Mouse (Mus musculus): ENCODE data around the gene Mrpl54. TPM values are rescaled to one million over a fixed set of nuclear protein-coding genes. Genes with fewer than 3 reads are reported as not detected.

Gene Mrpl54
- 126 and 131 TPM in 2 replicates for polyA plus RNA-seq (2015; fragmentation: Nextera tagmentation; extraction: Ambion mirVana)

GRCm38 (mm10) chr10:81266211-81267105 lies at the start of gene Mrpl54, which contains the start of gene Apba3:
Mrpl54 (minus strand) TSS chr10:81266934.
Apba3 (plus strand) TSS chr10:81266960.

GRCm38 (mm10) chr10:81292554-81293333 lies 26.0 kb upstream of the Mrpl54 start, which contains the start of gene Pip5k1c:
Pip5k1c (plus strand) TSS chr10:81292963.

DNA sequence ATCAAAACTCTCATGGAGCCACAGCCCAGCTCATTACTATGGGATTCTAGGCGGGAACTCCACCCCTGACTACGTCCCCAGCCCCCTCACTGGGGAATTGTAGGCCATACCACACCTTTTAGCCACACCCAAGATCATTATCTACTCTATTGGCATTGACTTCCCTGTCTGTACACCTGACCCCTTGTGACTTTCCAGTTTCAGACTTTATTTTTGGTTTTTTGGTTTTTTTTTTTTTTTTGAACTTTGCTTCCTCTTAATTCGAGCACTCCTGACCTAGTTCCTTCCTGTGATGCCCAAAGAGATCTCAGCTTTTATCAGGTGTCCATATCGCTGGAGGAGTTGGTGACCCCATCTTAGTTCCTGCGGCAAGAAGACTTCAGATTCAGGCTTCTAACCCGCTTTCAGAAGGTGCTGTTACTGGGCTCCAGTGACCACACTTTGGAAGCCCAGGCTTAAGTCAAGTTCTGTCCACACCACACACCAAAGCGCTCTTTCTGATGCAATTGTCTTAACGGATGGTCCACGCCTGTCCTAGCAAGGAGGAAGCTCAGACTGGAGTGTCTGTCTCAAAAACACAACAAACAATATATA lies 24.9 kb upstream of the Mrpl54 start, which contains the start of gene Tjp3:
Gene Tjp3, minus strand, starts transcription at position 71 of the 594 bp plus-strand sequence.

GRCm38 (mm10) chr10:81252424-81253419 lies 14.0 kb downstream of the Mrpl54 start, which contains the start of gene Matk:
Matk (plus strand) TSS chr10:81252935.

GRCm38 (mm10) chr10:81232580-81233225 lies 34.0 kb downstream of the Mrpl54 start, which contains the start of gene Zfr2:
Zfr2 (plus strand) TSS chr10:81233155.

GRCm38 (mm10) chr10:81230438-81231332 lies 36.0 kb downstream of the Mrpl54 start, which contains the start of gene Atcay:
Atcay (minus strand) TSS chr10:81230833.

Other genes starting within 250 kb of the Mrpl54 start
- gene Diras1, start 241.3 kb downstream of the Mrpl54 start, polyA plus RNA-seq (2015; fragmentation: Nextera tagmentation; extraction: Ambion mirVana) = not detected in 2 replicates
- gene Slc39a3, start 229.5 kb downstream of the Mrpl54 start, polyA plus RNA-seq (2015; fragmentation: Nextera tagmentation; extraction: Ambion mirVana) = 5.5 and 7.1 TPM in 2 replicates
- gene Sgta, start 206.8 kb downstream of the Mrpl54 start, polyA plus RNA-seq (2015; fragmentation: Nextera tagmentation; extraction: Ambion mirVana) = 54.6 and 63.6 TPM in 2 replicates
- gene Thop1, start 196.9 kb downstream of the Mrpl54 start, polyA plus RNA-seq (2015; fragmentation: Nextera tagmentation; extraction: Ambion mirVana) = 19.3 and 20.4 TPM in 2 replicates
- 0.30 and 0.38 TPM in 2 replicates for gene Creb3l3, start 168.1 kb downstream of the Mrpl54 start, polyA plus RNA-seq (2015; fragmentation: Nextera tagmentation; extraction: Ambion mirVana)
- 93.5 and 93.8 TPM in 2 replicates for gene Map2k2, start 161.0 kb downstream of the Mrpl54 start, polyA plus RNA-seq (2015; fragmentation: Nextera tagmentation; extraction: Ambion mirVana)
- gene Zbtb7a, start 131.7 kb downstream of the Mrpl54 start, polyA plus RNA-seq (2015; fragmentation: Nextera tagmentation; extraction: Ambion mirVana) = 59.5 and 59.9 TPM in 2 replicates
- gene Pias4, start 99.0 kb downstream of the Mrpl54 start, polyA plus RNA-seq (2015; fragmentation: Nextera tagmentation; extraction: Ambion mirVana) = 25.3 and 25.7 TPM in 2 replicates
- 454 and 484 TPM in 2 replicates for gene Eef2, start 90.3 kb downstream of the Mrpl54 start, polyA plus RNA-seq (2015; fragmentation: Nextera tagmentation; extraction: Ambion mirVana)
- gene Dapk3, start 83.9 kb downstream of the Mrpl54 start, polyA plus RNA-seq (2015; fragmentation: Nextera tagmentation; extraction: Ambion mirVana) = 22.4 and 23.8 TPM in 2 replicates
- not detected in 2 replicates for gene 4930442H23Rik, start 83.1 kb downstream of the Mrpl54 start, polyA plus RNA-seq (2015; fragmentation: Nextera tagmentation; extraction: Ambion mirVana)
- not detected in 2 replicates for gene Nmrk2, start 64.9 kb downstream of the Mrpl54 start, polyA plus RNA-seq (2015; fragmentation: Nextera tagmentation; extraction: Ambion mirVana)
- not detected in 2 replicates for gene Atcay, start 36.1 kb downstream of the Mrpl54 start, polyA plus RNA-seq (2015; fragmentation: Nextera tagmentation; extraction: Ambion mirVana)
- gene Zfr2, start 33.8 kb downstream of the Mrpl54 start, polyA plus RNA-seq (2015; fragmentation: Nextera tagmentation; extraction: Ambion mirVana) = 0.65 and 0.82 TPM in 2 replicates
- gene Matk, start 14.0 kb downstream of the Mrpl54 start, polyA plus RNA-seq (2015; fragmentation: Nextera tagmentation; extraction: Ambion mirVana) = 4.1 and 6.0 TPM in 2 replicates
- gene Apba3, start within 50 bp of the Mrpl54 start, polyA plus RNA-seq (2015; fragmentation: Nextera tagmentation; extraction: Ambion mirVana) = 17.8 and 19.1 TPM in 2 replicates
- 0.53 and 1.2 TPM in 2 replicates for gene Tjp3, start 24.6 kb upstream of the Mrpl54 start, polyA plus RNA-seq (2015; fragmentation: Nextera tagmentation; extraction: Ambion mirVana)
- gene Pip5k1c, start 26.0 kb upstream of the Mrpl54 start, polyA plus RNA-seq (2015; fragmentation: Nextera tagmentation; extraction: Ambion mirVana) = 15.4 and 20.0 TPM in 2 replicates
- gene Cactin, start 54.2 kb upstream of the Mrpl54 start, polyA plus RNA-seq (2015; fragmentation: Nextera tagmentation; extraction: Ambion mirVana) = 27.4 and 29.3 TPM in 2 replicates
- 13.1 and 18.9 TPM in 2 replicates for gene Tbxa2r, start 61.8 kb upstream of the Mrpl54 start, polyA plus RNA-seq (2015; fragmentation: Nextera tagmentation; extraction: Ambion mirVana)
- 0.05 and 0.08 TPM in 2 replicates for gene Gipc3, start 76.3 kb upstream of the Mrpl54 start, polyA plus RNA-seq (2015; fragmentation: Nextera tagmentation; extraction: Ambion mirVana)
- gene Hmg20b, start 83.5 kb upstream of the Mrpl54 start, polyA plus RNA-seq (2015; fragmentation: Nextera tagmentation; extraction: Ambion mirVana) = 48.0 and 50.8 TPM in 2 replicates
- 14.5 and 14.7 TPM in 2 replicates for gene Mfsd12, start 90.6 kb upstream of the Mrpl54 start, polyA plus RNA-seq (2015; fragmentation: Nextera tagmentation; extraction: Ambion mirVana)
- 2.2 and 2.5 TPM in 2 replicates for gene 4930404N11Rik, start 98.9 kb upstream of the Mrpl54 start, polyA plus RNA-seq (2015; fragmentation: Nextera tagmentation; extraction: Ambion mirVana)
- gene Fzr1, start 111.6 kb upstream of the Mrpl54 start, polyA plus RNA-seq (2015; fragmentation: Nextera tagmentation; extraction: Ambion mirVana) = 142 and 145 TPM in 2 replicates
- 71.6 and 73.6 TPM in 2 replicates for gene Dohh, start 117.5 kb upstream of the Mrpl54 start, polyA plus RNA-seq (2015; fragmentation: Nextera tagmentation; extraction: Ambion mirVana)
- 1.6 and 1.8 TPM in 2 replicates for gene Gm48551, start 117.5 kb upstream of the Mrpl54 start, polyA plus RNA-seq (2015; fragmentation: Nextera tagmentation; extraction: Ambion mirVana)
- 0.59 TPM in 1 of 2 replicates, not detected in the other for gene Gm48552, start 122.1 kb upstream of the Mrpl54 start, polyA plus RNA-seq (2015; fragmentation: Nextera tagmentation; extraction: Ambion mirVana)
- gene Smim24, start 126.1 kb upstream of the Mrpl54 start, polyA plus RNA-seq (2015; fragmentation: Nextera tagmentation; extraction: Ambion mirVana) = 2.9 and 3.5 TPM in 2 replicates
- gene Nfic, start 188.7 kb upstream of the Mrpl54 start, polyA plus RNA-seq (2015; fragmentation: Nextera tagmentation; extraction: Ambion mirVana) = 23.4 and 30.6 TPM in 2 replicates
- 0.07 and 0.20 TPM in 2 replicates for gene Celf5, start 215.8 kb upstream of the Mrpl54 start, polyA plus RNA-seq (2015; fragmentation: Nextera tagmentation; extraction: Ambion mirVana)
- 34.4 and 39.8 TPM in 2 replicates for gene Ncln, start 229.5 kb upstream of the Mrpl54 start, polyA plus RNA-seq (2015; fragmentation: Nextera tagmentation; extraction: Ambion mirVana)
- 16.0 and 23.3 TPM in 2 replicates for gene S1pr4, start 233.2 kb upstream of the Mrpl54 start, polyA plus RNA-seq (2015; fragmentation: Nextera tagmentation; extraction: Ambion mirVana)